Mouse (Mus musculus) cerebellum, postnatal 25 days (tissue): ENCODE results near the gene Pilrb2.
A peak's percentile ranks its signal among the peaks of the same experiment; 100 is the strongest.
"Not testable (repeated sequence)": the region's sequence is repeated elsewhere in the genome, so short reads cannot be mapped to it uniquely, and the experiment has no call there.

Experiments
- DNase-seq, 2 experiments: peaks; one replicate each; pipeline ENCODE4 v3.0.0; 2021; ENCODE audit warnings: mixed read lengths in 2 of 2

The Pilrb2 gene

DNA sequence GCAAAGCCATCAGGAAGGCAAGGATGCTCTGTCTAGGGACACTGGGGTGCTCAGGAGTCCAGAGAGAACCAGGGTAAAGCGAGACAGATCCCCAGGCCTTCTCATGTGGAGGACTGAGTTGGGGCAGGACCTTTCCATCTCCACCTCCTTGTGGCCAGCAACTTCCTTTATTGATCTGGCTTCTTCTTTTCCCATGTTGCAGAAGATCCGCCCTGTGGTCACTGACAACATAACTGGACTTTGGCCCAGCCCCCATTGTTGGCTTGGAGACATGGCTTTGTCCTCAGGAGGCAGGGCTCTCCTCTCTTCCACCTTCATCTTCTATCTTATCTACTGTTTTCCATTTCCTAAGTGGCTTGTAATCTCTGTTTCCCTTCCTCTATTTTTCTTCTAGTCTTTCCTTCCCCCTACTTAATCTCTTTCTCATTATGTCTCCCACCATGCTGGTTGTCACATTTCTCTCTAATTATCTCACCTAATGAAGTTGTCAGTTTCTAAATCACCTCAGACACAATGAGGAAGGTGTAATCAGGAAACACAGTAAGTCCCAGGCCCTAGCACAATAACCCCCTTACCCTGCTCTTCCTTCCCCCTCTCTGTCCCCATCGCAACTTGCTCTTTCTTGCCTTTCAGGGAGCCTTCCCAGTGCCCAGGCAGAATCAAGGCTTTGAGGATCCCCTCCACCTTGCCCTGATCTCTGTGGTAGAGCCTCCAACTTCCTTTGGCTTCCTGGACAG is at the start of gene Pilrb2:
Gene Pilrb2 (minus strand): TSS at position 172 of the 737 bp plus-strand sequence.
- DNase-seq, result not testable (repeated sequence)

DNA sequence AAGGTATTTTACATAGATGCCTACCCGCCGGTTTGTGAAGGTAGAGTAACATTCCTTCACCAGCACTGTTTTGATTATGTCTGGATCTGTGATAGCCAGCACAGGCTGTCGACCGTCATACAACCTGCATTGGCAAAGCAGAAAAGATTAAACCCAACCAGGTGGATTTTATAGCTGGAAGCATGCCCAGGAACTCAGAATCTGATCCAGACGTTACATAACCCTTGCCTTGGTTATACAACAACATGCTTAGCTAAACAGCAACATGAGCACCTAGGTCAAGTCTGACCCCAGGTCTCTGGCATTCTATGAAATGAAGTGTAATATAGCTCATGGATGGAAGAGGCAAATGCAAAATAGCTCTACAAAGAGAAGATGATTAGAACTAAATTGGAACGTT is 43.9 kb upstream of the Pilrb2 start:
- DNase-seq, result peak; percentile 40 to 55

DNA sequence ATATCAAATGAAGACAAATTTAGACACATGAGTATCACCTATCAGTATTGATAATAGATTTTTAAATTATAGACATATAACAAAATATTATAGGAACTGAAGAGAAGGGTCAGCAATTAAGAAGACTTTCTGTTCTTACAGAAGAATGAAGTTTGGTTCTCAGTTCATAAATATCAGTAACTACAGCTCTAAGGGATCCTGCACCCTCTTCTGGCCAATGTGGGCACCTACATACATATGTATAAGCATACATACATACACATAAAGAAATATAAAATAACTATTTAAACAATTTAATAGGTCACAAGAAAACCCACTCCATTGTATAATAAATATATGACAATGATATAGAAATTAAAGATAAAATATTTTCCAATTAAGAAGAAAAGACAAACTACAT is 42.9 kb upstream of the Pilrb2 start:
- no peak for DNase-seq

DNA sequence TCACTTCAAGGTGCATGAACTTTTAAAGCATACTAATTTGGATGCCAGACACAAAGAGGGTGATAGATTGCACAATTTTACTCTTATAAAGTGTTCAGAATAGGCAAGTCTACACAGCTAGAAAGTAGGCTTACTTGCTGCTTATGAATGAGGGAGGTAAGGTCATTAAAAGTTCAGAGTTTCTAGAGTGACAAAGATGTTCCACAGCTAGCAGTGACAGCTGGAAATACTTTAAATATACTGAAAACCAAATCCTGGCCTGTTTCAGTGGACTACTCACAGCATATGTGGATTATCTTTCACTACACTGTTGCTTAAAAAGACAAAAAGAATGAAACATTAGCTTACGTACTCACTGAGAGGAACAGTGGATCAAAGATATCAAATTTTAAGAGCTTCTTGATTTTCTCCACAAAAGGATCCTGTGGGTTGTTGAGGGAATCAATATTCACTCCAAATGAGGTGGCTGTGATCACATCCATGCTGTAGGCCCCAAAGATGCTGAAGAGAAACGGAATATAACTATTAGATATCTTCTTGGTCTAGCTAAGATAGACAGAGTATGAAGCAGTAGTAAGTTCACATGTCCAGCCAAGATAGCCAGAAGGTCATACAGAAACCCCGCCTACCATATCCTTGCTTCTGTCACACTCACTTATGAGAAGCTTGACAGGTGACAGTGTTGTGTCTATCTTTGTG is 38.1 kb upstream of the Pilrb2 start:
- DNase-seq, result no peak

DNA sequence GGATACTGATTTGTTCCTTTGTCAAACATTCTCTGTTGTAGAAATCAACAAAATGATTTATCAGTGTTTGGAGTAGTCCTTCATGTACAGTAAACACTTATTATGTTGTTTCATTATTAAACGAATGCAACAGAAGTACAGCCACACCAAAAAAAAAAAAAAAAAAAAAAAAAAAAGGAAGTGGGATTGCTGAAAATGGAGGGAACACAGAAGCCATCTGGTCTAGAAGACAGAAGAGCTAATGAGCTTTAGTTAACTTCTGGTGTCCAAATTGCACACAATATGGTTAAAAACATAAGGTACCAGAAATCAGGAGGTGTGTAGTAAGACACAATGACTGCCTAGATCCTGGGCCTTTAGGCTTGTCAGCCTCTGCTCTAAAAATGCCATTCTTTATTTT is 26.2 kb upstream of the Pilrb2 start:
- no peak for DNase-seq

DNA sequence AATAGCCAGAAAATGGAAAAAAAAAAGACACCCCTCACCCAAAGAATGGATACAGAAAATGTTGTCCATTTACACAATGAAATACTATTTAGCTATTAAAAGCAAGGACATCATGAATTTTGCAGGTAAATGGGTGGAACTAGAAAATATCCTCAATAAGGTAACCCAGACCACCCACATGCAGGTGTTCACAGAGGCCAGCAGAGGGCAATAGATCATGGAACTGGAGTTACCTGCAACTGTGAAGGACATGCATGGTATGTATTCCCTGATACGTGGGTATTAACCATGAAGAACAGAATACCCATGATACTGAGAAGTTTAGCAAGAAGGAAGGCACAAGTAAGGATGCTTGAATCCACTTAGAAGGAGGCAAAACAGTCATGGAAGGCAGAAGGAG is 21.3 kb upstream of the Pilrb2 start:
- DNase-seq, result no peak

DNA sequence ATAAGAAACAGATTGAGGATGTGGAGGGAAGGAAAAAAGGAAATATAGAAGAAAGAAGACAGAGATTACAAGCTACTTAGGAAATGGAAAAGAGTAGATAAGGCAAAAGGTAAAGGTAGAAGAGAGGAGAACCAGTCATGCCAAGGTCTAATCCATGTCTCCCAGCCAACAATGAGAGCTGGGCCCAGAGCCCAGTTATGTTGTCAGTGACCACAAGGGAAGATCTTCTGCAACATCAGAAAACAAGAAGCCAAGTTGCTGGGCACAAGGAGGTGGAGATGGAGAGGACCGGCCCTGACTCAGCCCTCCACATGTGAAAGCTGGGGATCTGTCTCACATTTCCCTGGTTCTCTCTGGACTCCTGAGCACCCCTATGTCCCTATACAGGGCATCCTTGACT is 16.1 kb upstream of the Pilrb2 start:
- DNase-seq, result no peak

DNA sequence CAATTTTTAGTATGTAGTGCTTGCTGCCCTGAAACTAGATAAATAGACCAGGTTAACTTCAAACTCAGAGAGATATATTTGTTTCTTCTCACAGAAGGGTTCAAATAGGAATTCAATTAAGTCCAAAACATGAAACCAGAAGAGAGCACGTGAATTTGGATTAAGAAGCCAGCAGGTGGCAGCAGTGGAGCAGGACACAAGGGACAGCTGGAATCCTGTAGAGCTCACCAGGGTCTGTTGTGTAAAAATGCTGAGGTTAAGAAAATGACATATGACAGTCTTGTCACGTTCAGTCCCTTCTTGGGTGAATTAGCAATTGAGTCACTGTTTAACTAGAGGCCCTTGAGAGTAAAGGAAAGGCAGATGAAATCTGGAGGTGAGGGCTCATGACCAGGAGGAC is 14.3 kb upstream of the Pilrb2 start:
- peak; percentile 26 to 63 for DNase-seq

GRCm38 (mm10) chr5:137883345-137883744 is 11.7 kb upstream of the Pilrb2 start:
- no peak for DNase-seq

- DNase-seq, result no peak
Measured at GRCm38 (mm10) chr5:137882922-137883321, 11.3 kb upstream of the Pilrb2 start.

GRCm38 (mm10) chr5:137877860-137878259 is 6.2 kb upstream of the Pilrb2 start:
- peak in 1 of 2 experiments; percentile 7 for DNase-seq

DNA sequence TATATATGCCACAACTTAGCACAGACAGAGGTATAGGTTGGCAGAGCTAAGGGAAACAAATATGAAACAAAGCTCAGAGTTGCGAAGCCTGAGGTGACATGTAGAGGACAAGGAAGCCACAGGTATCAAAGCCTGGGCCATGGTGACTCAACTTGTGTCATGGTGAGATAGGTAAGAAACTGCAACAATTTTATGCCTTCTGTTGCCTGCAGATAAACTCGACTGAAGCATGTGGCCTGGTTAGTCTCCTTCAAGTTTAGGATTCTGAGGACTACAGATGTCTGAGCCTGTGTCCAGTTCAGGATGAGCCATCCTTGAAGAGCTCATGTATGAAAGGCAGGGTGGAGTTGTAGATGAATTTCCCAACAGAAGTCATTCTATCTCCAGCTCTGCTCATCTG is 3.4 kb upstream of the Pilrb2 start:
- DNase-seq, result no peak

DNA sequence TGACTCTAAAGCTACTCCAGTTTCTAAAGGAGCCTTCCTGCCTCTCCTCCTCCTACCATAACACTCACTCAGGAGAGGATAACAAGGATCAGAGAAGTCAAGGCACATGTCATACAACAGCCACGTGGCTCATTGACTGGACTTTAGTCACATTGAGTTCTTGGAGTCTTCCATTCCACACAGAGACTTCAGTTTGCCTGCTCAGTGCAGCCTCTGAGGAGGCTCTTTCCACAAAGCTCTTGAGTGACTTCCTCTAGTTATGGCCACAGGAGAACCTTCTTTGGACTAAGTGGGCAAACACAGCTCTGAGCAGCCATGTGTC is 727 bp upstream of the Pilrb2 start:
- not testable (repeated sequence) for DNase-seq

DNA sequence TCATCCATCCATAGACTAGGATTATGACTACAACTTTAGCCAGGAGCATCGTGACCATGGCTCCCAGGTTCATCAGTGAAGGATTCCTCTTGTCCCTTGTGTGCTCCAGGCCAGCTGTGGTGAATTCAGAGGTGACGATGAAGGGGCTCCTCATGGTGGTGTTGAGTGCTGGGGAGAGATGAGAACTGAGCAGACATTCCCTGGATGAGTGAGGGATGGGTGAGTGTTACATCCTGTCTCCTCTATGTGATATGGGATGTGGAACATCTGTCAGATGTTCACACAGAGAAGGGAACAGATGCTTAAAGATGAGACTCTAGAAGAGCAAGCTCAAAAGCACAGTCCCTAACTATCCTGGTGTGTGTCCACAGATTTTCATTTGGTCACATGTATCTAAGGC is 3.0 kb downstream of the Pilrb2 start:
- DNase-seq, result not testable (repeated sequence)

GRCm38 (mm10) chr5:137864008-137864407 is 7.6 kb downstream of the Pilrb2 start:
- DNase-seq, result not testable (repeated sequence)

- not testable (repeated sequence) for DNase-seq
Measured at GRCm38 (mm10) chr5:137857960-137858710, 13.5 kb downstream of the Pilrb2 start, which contains the start of gene Pilrb1. Pilrb1 (minus strand) TSS chr5:137858106.

DNA sequence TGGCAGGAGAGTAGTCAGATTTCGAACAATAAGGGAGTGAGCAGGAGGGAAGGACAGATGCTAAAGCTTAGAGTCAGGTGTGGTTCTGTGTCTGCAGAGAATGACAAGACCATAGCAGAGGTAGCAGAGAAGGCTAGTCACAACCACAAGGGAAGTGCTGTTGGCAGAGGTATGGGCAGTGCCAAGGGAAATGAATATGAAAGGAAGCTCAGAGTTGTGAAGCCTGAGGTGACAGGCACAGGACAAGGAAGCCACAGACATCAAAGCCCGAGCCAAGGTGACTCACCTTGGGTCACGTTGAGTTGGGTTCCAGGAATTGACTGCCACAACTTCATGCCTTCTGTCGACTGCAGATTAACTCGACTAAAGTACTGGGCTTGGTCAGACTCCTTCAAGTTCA is 14.7 kb downstream of the Pilrb2 start:
- not testable (repeated sequence) for DNase-seq

GRCm38 (mm10) chr5:137854907-137855306 is 16.7 kb downstream of the Pilrb2 start:
- DNase-seq, result not testable (repeated sequence)

- not testable (repeated sequence) for DNase-seq
Measured at GRCm38 (mm10) chr5:137850313-137850712, 21.3 kb downstream of the Pilrb2 start.

GRCm38 (mm10) chr5:137837110-137837509 is 34.5 kb downstream of the Pilrb2 start:
- not testable (repeated sequence) for DNase-seq

DNA sequence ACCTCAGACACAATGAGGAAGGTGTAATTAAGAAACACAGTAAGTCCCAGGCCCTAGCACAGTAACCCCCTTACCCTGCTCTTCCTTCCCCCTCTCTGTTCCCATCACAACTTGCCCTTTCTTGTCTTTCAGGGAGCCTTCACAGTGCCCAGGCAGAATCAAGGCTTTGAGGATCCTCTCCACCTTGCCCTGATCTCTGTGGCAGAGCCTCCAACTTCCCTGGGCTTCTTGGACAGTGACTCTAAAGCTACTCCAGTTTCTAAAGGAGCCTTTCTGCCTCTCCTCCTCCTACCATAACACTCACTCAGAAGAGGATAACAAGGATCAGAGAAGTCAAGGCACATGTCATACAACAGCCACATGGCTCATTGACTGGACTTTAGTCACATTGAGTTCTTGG is 35.0 kb downstream of the Pilrb2 start:
- DNase-seq, result no peak

- not testable (repeated sequence) for DNase-seq
Measured at GRCm38 (mm10) chr5:137835966-137836520, 35.6 kb downstream of the Pilrb2 start, which contains the start of gene Pilra. Pilra (minus strand) TSS chr5:137836281.

DNA sequence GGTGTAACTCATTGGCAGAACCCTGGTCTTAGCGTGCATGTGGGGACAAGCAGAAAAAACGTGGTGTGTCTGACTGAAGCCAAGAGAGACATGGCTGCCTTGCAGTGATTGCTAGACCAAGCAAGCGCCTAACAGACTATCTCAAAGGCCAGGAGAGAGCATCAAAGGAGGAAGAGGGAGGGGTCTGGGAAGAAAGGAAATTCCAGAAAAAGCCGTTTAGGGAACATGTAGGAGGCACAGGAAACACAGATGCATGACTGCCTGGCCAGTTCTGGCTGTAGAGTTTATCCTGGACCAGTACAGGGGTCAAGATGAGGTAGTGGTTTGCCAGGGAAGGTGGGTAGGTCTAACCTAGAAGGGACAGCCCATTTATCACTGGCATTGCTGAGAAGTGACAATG is 38.1 kb downstream of the Pilrb2 start:
- no peak for DNase-seq
